Mouse (Mus musculus): ENCODE measurements around the gene Umps. TPM values are rescaled to one million over a fixed set of nuclear protein-coding genes. Genes with fewer than 3 reads are reported as not detected.

Umps gene
- polyA plus RNA-seq, 1 experiment from 2014 or later = 107 TPM

DNA sequence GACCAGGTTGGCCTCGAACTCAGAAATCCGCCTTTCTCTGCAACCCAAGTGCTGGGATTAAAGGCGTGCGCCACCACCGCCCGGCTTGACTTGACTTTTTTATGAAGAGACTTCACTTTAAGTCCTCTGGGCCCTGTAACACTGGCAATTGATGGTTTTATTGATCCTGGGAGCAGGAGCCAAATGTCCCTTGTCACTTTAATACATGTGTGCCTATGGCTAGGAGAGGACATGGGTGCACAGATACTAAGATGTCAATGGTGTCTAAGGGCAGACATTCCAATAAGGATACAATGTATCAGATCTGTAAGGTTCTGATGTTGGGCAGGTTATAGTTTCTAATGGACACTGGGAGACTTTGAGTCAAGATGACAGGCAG is 31.4 kb downstream of the Umps start:
- no peak overlapping the region for H3K4me3 ChIP-seq
- DNase-seq (ENCODE audit: low spot score) = no peak
- H3K9me3 ChIP-seq (replicated peaks) = no peaks in the 10 kb centered on the region
- peaks cover 49% of the 10 kb centered on the region for H3K4me1 ChIP-seq
- no peak overlapping the region for H3K27ac ChIP-seq
- 86% methylated on average over 6 of the region's 6 CpGs for WGBS
- H3K36me3 ChIP-seq = peaks cover 35% of the 10 kb centered on the region
- no peaks in the 10 kb centered on the region for H3K27me3 ChIP-seq (ENCODE audit: low read depth, poor library complexity, severe bottlenecking)

DNA sequence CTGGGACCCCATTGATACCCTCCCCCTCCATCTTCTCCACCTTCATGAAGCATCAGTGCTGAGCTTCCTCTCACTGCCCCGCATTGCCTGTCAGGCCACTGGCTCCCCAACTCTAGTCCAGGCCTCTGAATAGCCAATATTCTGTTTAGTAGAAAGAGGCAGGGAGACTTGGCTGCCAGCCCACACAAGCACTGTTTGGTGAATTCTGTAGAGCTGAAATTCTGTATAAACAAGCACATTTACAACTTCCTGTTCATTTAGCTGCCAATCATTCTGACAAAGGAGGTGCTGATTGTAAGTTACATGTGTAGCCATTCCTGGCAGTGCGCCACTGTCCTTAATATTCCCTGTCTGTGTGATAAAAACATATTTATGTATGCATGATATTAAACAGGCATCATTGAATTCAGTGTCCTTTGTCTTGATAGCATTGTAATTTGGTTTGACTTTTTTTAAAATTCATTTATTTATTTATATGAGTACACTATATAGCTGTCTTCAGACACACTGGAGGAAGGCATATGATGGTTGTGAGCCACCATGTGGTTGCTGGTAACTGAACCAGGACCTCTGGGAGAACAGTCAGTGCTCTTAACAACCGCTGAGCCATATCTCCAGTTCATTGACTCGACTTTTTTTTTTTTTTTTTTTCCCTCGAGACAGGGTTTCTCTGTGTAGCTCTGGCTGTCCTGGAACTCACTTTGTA is 32.0 kb downstream of the Umps start:
- H3K4me1 ChIP-seq = peaks cover 44% of the 10 kb centered on the region
- H3K4me3 ChIP-seq = no peak overlapping the region
- peak overlapping the region; percentile 61 for H3K27ac ChIP-seq
- 83% methylated on average over 5 of the region's 5 CpGs for WGBS
- no peaks in the 10 kb centered on the region for H3K9me3 ChIP-seq (replicated peaks)
- no peaks in the 10 kb centered on the region for H3K27me3 ChIP-seq (ENCODE audit: low read depth, poor library complexity, severe bottlenecking)
- DNase-seq (ENCODE audit: low spot score) = no peak
- peaks cover 40% of the 10 kb centered on the region for H3K36me3 ChIP-seq

DNA sequence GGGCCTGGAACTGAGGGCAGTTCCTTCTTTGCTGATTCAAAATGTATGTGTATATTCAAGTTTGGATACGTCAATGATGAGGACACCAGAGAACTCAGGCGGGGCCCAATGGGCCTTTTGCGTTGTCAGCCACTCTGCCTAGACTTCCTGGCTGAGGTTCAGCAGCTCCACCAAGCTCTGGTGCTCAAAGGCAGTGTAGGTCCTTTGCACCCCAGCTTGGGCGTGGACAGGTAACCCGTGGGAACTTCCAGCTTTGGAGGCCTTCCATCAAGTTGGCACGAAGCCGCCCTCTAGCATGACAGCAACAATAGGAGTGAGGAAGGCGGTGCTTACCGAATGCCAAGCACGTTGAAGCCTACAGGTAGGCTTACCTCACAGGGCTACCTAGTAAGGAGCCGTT is 33.4 kb downstream of the Umps start:
- no peak for DNase-seq (ENCODE audit: low spot score)
- peaks cover 48% of the 10 kb centered on the region for H3K36me3 ChIP-seq
- no peak overlapping the region for H3K4me3 ChIP-seq
- peaks cover 30% of the 10 kb centered on the region for H3K4me1 ChIP-seq
- H3K27ac ChIP-seq = 0 out of 2 replicates have a peak overlapping the region, but pooled peaks have one; percentile 61
- no peaks in the 10 kb centered on the region for H3K9me3 ChIP-seq (replicated peaks)
- 89% methylated on average over 11 of the region's 11 CpGs for WGBS
- no peaks in the 10 kb centered on the region for H3K27me3 ChIP-seq (ENCODE audit: low read depth, poor library complexity, severe bottlenecking)

DNA sequence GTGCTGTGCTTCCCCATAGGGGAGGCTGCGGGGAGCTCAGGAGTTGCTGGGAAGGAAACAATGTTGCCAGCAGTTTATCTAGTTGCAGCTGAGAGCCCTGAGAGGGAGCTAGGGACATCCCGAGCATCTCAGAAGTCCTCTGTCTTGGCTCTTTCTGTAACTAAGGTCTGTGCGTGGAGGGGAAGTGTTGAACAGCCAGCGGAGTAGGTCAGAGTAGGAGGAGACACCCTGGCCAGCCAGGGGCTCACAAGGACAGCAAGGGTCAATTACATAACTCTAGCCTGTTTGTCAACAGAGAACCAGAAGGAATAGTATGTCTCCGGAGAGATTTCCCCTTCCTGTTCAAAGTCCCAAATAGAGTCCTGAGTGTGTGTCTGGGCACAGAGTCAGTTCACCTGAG is 34.7 kb downstream of the Umps start:
- peaks cover 21% of the 10 kb centered on the region for H3K4me1 ChIP-seq
- H3K27ac ChIP-seq = no peak overlapping the region
- peaks cover 49% of the 10 kb centered on the region for H3K36me3 ChIP-seq
- no peaks in the 10 kb centered on the region for H3K9me3 ChIP-seq (replicated peaks)
- 81% methylated on average over 5 of the region's 5 CpGs for WGBS
- no peak overlapping the region for H3K4me3 ChIP-seq
- no peak for DNase-seq (ENCODE audit: low spot score)
- H3K27me3 ChIP-seq (ENCODE audit: low read depth, poor library complexity, severe bottlenecking) = no peaks in the 10 kb centered on the region

DNA sequence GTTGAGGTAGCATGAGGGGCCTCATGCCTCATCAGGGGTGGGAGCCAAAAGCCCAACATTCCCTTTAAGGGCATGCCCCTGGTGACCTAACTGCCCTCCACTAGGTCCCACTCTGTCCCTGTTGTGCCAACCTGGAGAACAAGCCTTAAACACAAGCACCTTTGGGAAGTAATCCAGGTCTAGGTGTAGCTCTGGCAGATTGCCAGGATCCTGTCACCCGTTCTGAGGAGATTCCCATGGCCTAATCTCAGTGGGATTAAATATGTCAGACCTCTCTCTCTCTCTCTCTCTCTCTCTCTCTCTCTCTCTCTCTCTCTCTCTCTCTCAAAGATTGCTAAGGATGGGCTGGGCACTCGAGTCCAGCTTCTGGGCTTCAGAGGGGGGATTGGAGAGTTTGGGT is 35.2 kb downstream of the Umps start:
- H3K9me3 ChIP-seq (replicated peaks) = no peaks in the 10 kb centered on the region
- DNase-seq (ENCODE audit: low spot score) = no peak
- WGBS = 74% methylated on average over 2 of the region's 2 CpGs
- no peak overlapping the region for H3K27ac ChIP-seq
- peaks cover 21% of the 10 kb centered on the region for H3K4me1 ChIP-seq
- H3K36me3 ChIP-seq = peaks cover 46% of the 10 kb centered on the region
- H3K27me3 ChIP-seq (ENCODE audit: low read depth, poor library complexity, severe bottlenecking) = no peaks in the 10 kb centered on the region
- no peak overlapping the region for H3K4me3 ChIP-seq

DNA sequence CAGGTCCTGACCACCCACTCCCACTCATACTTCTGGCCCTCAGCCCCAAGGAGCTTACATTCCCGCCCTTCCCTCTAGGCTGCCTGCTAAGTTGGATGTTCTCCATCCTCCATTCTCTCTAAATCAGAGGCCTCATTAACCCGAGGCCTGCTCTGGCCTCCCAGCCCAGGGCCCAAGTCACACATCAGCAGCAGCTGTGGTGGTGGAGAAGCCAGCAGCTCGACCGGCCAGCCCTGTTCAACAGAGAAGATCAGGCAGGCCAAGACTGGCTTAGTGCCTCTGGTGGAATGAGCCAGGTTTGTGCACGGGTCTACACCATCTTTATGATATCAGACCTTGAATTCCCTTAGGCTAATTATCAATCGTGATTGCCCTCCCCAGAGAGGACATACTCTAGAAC is 36.1 kb downstream of the Umps start:
- H3K9me3 ChIP-seq (replicated peaks) = no peaks in the 10 kb centered on the region
- H3K27ac ChIP-seq = no peak overlapping the region
- H3K36me3 ChIP-seq = peaks cover 53% of the 10 kb centered on the region
- H3K27me3 ChIP-seq (ENCODE audit: low read depth, poor library complexity, severe bottlenecking) = no peaks in the 10 kb centered on the region
- H3K4me3 ChIP-seq = no peak overlapping the region
- no peak for DNase-seq (ENCODE audit: low spot score)
- H3K4me1 ChIP-seq = peaks cover 21% of the 10 kb centered on the region
- 88% methylated on average over 6 of the region's 6 CpGs for WGBS

DNA sequence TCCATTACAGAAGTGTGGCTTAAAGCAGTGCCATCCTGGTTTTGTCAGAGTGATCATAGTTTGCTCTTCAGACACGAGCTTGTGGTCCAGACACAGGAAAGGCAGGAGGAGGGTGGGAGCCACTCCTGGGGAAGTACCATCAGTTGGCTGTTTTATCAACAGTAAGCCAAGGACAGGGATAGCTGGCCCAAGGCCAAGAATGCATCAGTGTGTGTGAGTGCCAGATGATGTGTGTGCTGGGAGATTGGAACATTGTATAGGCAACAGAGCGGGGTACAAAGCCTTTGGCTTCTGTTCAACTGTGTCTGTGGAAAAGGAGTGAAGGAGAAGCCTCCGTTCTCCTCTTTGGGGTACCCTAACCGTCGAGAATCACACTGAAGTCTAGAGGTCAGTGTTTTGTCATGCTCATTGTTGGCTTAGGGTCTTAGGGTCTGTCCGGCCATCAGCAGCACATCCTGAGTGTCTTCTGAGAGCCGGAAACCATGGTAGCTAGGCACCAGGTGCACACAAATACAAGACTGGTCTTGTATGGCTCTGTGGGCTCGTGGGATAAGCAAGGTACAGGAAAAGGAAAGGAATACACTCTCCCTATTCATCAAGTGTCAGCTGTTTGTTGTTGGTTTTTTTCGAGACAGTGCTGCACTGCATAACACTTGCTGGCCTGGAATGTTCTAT is 37.9 kb downstream of the Umps start:
- Histone ChIP-seq H3K4me3 (no peak overlapping the region), H3K36me3 (peaks cover 60% of the 10 kb centered on the region), H3K9me3 (replicated peaks) (no peaks in the 10 kb centered on the region), H3K4me1 (peaks cover 10% of the 10 kb centered on the region), H3K27me3 (ENCODE audit: low read depth, poor library complexity, severe bottlenecking) (no peaks in the 10 kb centered on the region), H3K27ac (no peak overlapping the region)
- WGBS = 93% methylated on average over 9 of the region's 9 CpGs
- no peak for DNase-seq (ENCODE audit: low spot score)

DNA sequence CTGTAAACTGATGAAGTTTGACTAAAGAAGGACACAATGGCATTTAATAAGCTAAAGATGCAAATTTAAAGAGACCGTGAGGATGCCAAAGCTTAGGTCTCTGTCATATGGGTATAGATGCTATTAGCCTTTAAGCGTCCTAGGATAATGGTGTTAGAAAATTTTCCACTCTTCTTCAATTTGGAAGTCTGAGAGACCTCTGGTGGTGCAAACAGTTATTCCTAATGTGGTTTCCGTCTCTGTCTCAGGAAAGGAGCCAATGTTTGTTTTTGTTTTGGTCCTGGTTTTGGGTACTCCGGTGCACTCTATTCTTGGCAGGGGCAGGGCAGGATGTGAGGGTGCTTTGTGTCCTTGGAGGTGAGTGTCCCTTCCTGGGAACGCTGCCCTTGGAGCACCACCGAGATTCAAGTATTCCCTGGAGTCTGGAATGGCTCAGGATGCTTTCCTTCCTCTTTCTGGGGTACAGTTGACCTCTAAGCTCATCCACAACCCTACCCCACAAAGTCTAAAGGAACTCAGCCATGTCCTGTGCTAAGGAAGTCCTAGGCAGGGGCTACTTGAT is 39.5 kb downstream of the Umps start:
- 86% methylated on average over 6 of the region's 6 CpGs for WGBS
- no peaks in the 10 kb centered on the region for H3K9me3 ChIP-seq (replicated peaks)
- H3K4me1 ChIP-seq = peaks cover 20% of the 10 kb centered on the region
- H3K4me3 ChIP-seq = no peak overlapping the region
- H3K27ac ChIP-seq = no peak overlapping the region
- peaks cover 53% of the 10 kb centered on the region for H3K36me3 ChIP-seq
- no peaks in the 10 kb centered on the region for H3K27me3 ChIP-seq (ENCODE audit: low read depth, poor library complexity, severe bottlenecking)
- DNase-seq (ENCODE audit: low spot score) = no peak

DNA sequence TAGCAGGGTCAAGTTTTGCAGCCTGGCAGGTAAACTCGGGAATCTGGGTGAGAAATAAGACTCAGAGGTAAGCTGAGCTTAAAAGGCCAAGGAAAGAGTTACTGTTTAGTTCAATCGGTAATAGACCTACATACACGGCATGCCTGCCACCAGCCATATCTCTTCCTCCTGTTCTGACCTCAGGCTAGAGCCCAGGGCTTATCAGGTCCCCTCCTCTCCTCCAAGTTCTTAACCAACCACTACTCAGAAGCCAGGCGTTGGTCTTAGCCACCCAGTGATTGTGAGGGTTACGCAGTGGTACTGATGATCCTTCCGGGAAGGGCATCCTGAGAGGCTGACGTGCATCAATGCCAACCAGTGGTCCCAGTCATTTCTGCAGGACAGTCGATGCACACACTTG is 43.1 kb downstream of the Umps start:
- Histone ChIP-seq H3K27ac (no peak overlapping the region), H3K4me1 (peaks cover 35% of the 10 kb centered on the region), H3K27me3 (ENCODE audit: low read depth, poor library complexity, severe bottlenecking) (no peaks in the 10 kb centered on the region), H3K9me3 (replicated peaks) (no peaks in the 10 kb centered on the region), H3K4me3 (no peak overlapping the region), H3K36me3 (peaks cover 48% of the 10 kb centered on the region)
- 92% methylated on average over 8 of the region's 8 CpGs for WGBS
- no peak for DNase-seq (ENCODE audit: low spot score)

DNA sequence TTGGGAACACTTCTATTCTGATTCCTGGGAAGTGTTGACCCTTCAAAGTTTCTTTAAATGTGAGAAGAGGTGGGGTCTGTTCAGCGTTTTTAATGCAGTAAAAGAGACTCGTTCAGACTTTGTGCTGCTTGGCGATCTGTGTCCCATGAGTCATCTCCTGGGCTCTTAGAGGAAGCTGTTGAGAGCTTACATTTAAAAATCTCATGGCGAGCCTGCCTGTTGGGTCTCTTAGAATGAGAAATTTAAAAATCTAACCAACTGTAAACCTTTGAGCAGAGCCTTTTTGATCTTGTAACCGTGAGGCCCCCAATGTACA is 43.9 kb downstream of the Umps start:
- H3K27ac ChIP-seq = peak overlapping the region; percentile 81
- H3K9me3 ChIP-seq (replicated peaks) = no peaks in the 10 kb centered on the region
- no peaks in the 10 kb centered on the region for H3K27me3 ChIP-seq (ENCODE audit: low read depth, poor library complexity, severe bottlenecking)
- WGBS = 41% methylated on average over 5 of the region's 5 CpGs
- peaks cover 35% of the 10 kb centered on the region for H3K4me1 ChIP-seq
- H3K4me3 ChIP-seq = no peak overlapping the region
- H3K36me3 ChIP-seq = peaks cover 52% of the 10 kb centered on the region
- DNase-seq (ENCODE audit: low spot score) = no peak

DNA sequence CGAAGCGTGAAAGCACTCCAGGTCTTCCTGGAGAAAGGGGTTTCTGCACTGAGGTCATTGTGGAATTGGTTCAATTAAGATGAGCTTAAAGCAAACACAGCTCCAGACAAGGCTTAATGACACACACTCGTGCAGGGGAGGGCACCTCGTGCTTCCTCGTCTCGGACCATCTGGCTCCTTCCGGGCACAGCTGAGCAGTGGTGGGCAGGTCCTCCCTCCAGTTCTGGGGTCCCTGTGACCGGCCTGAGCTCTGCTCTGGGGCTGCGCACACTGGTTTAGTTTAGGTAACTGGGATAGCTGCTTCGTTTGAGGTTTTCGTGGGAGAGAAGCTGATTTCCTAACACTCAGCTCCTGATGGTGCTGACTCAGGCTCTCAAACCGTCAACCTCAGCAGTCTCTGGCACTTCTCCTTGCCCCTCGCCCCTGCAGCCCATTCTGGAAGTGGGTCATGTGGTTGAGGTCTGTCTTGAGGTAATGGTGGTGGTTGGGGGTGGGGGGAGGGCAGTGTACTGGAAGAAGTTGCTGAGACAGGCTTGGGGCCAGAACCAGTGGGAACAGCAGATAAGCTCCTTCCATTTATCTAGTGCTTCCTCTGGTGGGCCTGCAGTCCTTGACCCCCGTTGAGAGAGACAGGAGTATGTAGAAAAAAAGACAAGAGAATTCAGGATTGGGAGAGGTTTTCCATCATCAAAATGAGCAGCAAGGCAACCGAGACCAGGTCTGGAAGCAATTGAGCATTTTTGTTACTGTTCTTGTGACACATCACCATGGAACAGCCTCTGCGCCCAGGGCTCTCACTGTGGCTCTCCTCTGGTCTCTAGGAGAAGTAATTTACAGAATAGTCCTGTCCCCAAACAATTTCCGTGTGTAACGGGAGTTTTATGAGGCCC is 44.5 kb downstream of the Umps start:
- DNase-seq (ENCODE audit: low spot score) = peak; percentile 56
- 26% methylated on average over 18 of the region's 18 CpGs for WGBS

DNA sequence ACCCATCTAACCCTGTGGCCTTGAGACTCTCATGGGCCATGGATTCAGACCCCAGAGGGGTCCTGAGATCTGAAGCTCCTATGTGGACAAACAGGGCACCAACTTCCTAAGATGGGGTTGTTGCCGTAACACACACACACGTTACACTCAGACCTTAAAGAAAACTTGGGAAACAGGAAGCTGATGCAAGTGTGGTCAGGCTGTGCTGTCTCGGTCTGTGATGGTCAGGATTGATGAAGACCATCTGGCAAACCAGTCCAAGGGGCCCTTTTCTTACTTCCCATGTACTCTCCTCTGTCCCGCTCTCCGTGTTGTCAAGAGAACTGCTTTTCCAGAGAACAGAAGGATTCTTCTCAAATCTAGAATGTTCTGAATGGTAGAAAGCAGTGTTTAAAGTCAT is 45.3 kb downstream of the Umps start:
- H3K9me3 ChIP-seq (replicated peaks) = no peaks in the 10 kb centered on the region
- WGBS = 52% methylated on average over 5 of the region's 5 CpGs

More for the DNA sequence above, 44.5 kb downstream of the Umps start:
- Histone ChIP-seq H3K4me3 (0 out of 2 replicates have a peak overlapping the region, but pooled peaks have one; percentile 18), H3K4me1 (peaks cover 37% of the 10 kb centered on the region), H3K27ac (peak overlapping the region; percentile 81), H3K9me3 (replicated peaks) (no peaks in the 10 kb centered on the region), H3K27me3 (ENCODE audit: low read depth, poor library complexity, severe bottlenecking) (no peaks in the 10 kb centered on the region), H3K36me3 (peaks cover 54% of the 10 kb centered on the region)

DNA sequence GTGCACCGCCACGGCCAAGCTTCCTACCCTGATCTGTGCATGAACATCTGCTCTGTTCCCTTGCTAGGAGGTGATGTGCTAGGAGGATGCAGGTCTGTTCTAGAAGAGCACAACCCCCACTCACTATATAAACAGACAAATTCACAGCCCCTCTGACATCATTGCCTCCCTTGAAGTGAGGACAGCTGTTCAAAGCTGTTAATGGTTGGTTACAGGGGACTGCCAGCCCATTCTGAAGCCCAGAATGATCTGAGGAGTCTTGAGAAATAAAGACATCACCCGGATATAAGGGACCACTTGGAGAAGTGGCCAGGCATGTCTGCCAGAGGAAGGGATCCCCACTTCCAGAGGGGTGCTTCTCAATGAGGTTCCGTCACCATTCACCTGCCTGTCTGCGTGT is 48.9 kb downstream of the Umps start:
- peaks cover 68% of the 10 kb centered on the region for H3K36me3 ChIP-seq
- WGBS = 86% methylated on average over 5 of the region's 5 CpGs

More for the DNA sequence above, 45.3 kb downstream of the Umps start:
- H3K4me3 ChIP-seq = no peak overlapping the region
- DNase-seq (ENCODE audit: low spot score) = no peak
- peaks cover 59% of the 10 kb centered on the region for H3K36me3 ChIP-seq
- peaks cover 45% of the 10 kb centered on the region for H3K4me1 ChIP-seq
- H3K27ac ChIP-seq = peak overlapping the region; percentile 81
- no peaks in the 10 kb centered on the region for H3K27me3 ChIP-seq (ENCODE audit: low read depth, poor library complexity, severe bottlenecking)

More for the DNA sequence above, 48.9 kb downstream of the Umps start:
- Histone ChIP-seq H3K27ac (no peak overlapping the region), H3K4me3 (no peak overlapping the region), H3K27me3 (ENCODE audit: low read depth, poor library complexity, severe bottlenecking) (no peaks in the 10 kb centered on the region), H3K9me3 (replicated peaks) (no peaks in the 10 kb centered on the region), H3K4me1 (peaks cover 34% of the 10 kb centered on the region)
- no peak for DNase-seq (ENCODE audit: low spot score)

Data from limb, embryonic 10.5 days (tissue).